8 mouse cellular contexts compared by ENCODE assay signal in the genomic region with DNA sequence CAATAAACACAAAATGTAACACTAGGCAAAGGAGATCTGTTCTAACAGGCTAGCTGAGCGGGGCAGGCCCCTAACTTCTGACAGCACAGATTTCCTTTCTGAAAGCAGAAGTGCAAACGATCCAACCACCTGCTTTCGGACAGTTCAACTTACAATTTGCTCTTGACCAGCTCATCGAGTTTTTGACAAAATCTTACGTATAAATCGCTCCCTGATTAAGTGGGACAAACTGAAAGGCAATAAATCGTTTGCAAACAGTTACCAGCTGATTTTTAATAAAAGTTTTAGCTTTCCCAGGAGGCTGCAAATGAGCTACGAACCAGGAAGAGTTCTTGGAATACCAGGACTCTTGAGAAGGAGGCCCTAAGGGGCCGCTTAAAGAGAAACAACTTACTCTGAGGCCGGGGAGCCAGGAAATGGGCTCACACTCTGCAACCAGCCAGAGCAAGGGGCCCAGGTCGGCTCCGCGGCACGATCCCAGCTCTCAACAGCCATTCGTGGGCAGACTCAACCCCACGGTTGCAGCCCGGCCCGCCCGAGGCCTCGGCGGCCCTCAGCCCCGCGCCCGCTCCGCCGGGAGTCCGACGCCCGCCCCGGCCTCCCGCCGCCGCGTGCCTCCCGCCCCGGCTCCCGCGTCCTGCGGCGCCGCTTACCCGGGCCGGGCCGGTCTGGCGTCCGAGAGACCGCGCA. TPM values are rescaled to one million over a fixed set of nuclear protein-coding genes. Genes with fewer than 3 reads are reported as not detected.
A peak's percentile ranks its signal among the peaks of the same experiment; 100 is the strongest.
DNase-seq lines count a peak whose midpoint lies in the region; ATAC-seq lines count a peak whose summit lies in the region.

No protein-coding gene starts in this region.

- peak overlapping the region; percentile 99 for H3K4me3 ChIP-seq in heart, embryonic 13.5 days
- peak overlapping the region; percentile 95 for H3K4me3 ChIP-seq in limb, embryonic 13.5 days
- H3K4me3 ChIP-seq in midbrain, embryonic 12.5 days = peak overlapping the region; percentile 95
- H3K4me3 ChIP-seq in stomach, embryonic 14.5 days (ENCODE audit: low read depth, low read length) = peak overlapping the region; percentile 84

- H3K27me3 ChIP-seq in heart, embryonic 13.5 days (replicated peaks) = no peaks in the 10 kb centered on the region
- no peaks in the 10 kb centered on the region for H3K27me3 ChIP-seq in limb, embryonic 13.5 days
- H3K27me3 ChIP-seq in midbrain, embryonic 12.5 days = no peaks in the 10 kb centered on the region
- H3K27me3 ChIP-seq in stomach, embryonic 14.5 days (ENCODE audit: control insufficient read depth, insufficient read depth, low read length) = no peaks in the 10 kb centered on the region

- peak overlapping the region; percentile 100 for H3K9ac ChIP-seq in heart, embryonic 13.5 days
- H3K9ac ChIP-seq in limb, embryonic 13.5 days = peak overlapping the region; percentile 99
- H3K9ac ChIP-seq in midbrain, embryonic 12.5 days (replicated peaks) = peak overlapping the region; percentile 97
- peak overlapping the region; percentile 97 for H3K9ac ChIP-seq in stomach, embryonic 14.5 days (replicated peaks; ENCODE audit: low read depth, low read length)

- H3K4me1 ChIP-seq in heart, embryonic 13.5 days = peaks cover 39% of the 10 kb centered on the region
- peaks cover 22% of the 10 kb centered on the region for H3K4me1 ChIP-seq in limb, embryonic 13.5 days
- H3K4me1 ChIP-seq in midbrain, embryonic 12.5 days = peaks cover 24% of the 10 kb centered on the region
- H3K4me1 ChIP-seq in stomach, embryonic 14.5 days (ENCODE audit: control insufficient read depth, insufficient read depth, low read length) = peaks cover 14% of the 10 kb centered on the region

- peak; percentile 35 for DNase-seq in urinary bladder, postnatal 14 days (ENCODE audit: low spot score)
- no peak for DNase-seq in urinary bladder, postnatal 10 days (ENCODE audit: low spot score)
- DNase-seq in embryo, embryonic 10.5 days (ENCODE audit: low spot score) = peak; percentile 64
- DNase-seq in layer of hippocampus, adult 9-10 months (ENCODE audit: low spot score) = no peak

- H3K27ac ChIP-seq in heart, embryonic 13.5 days (replicated peaks) = peak overlapping the region; percentile 98
- H3K27ac ChIP-seq in limb, embryonic 13.5 days = peak overlapping the region; percentile 95
- H3K27ac ChIP-seq in midbrain, embryonic 12.5 days (replicated peaks) = peak overlapping the region; percentile 94
- peak overlapping the region; percentile 92 for H3K27ac ChIP-seq in stomach, embryonic 14.5 days (ENCODE audit: low read length)

- H3K36me3 ChIP-seq in heart, embryonic 13.5 days = peaks cover 25% of the 10 kb centered on the region
- H3K36me3 ChIP-seq in limb, embryonic 13.5 days = peaks cover 26% of the 10 kb centered on the region
- peaks cover 21% of the 10 kb centered on the region for H3K36me3 ChIP-seq in midbrain, embryonic 12.5 days
- H3K36me3 ChIP-seq in stomach, embryonic 14.5 days (ENCODE audit: control insufficient read depth, insufficient read depth, low read length) = peaks cover 18% of the 10 kb centered on the region

- no peak; the same call in 1 of the 2 replicates for ATAC-seq in heart, embryonic 13.5 days (ENCODE audit: extremely low read depth, insufficient number of reproducible peaks, low FRiP score, low TSS enrichment)
- no peak; the same call in none of the 2 replicates for ATAC-seq in limb, embryonic 13.5 days (ENCODE audit: low FRiP score, low read depth)
- no peak for ATAC-seq in midbrain, embryonic 12.5 days (ENCODE audit: low FRiP score, low read depth)
- ATAC-seq in stomach, embryonic 14.5 days (ENCODE audit: insufficient number of reproducible peaks, insufficient read depth, low FRiP score, low read depth) = no peak; the same call in 1 of the 2 replicates

- peak overlapping the region; percentile 79 for H3K4me2 ChIP-seq in heart, embryonic 13.5 days
- peak overlapping the region; percentile 65 for H3K4me2 ChIP-seq in limb, embryonic 13.5 days (replicated peaks)
- peak overlapping the region; percentile 67 for H3K4me2 ChIP-seq in midbrain, embryonic 12.5 days (replicated peaks)
- peak overlapping the region; percentile 60 for H3K4me2 ChIP-seq in stomach, embryonic 14.5 days (replicated peaks; ENCODE audit: low read depth, low read length)

- WGBS in heart, embryonic 13.5 days = 2% methylated on average over 41 of the region's 48 CpGs
- under 1% methylated on average over 14 of the region's 48 CpGs for WGBS in limb, embryonic 13.5 days
- under 1% methylated on average over 45 of the region's 48 CpGs for WGBS in midbrain, embryonic 12.5 days
- under 1% methylated on average over 47 of the region's 48 CpGs for WGBS in stomach, embryonic 14.5 days

- H3K9me3 ChIP-seq in heart, embryonic 13.5 days = no peaks in the 10 kb centered on the region
- no peaks in the 10 kb centered on the region for H3K9me3 ChIP-seq in limb, embryonic 13.5 days
- no peaks in the 10 kb centered on the region for H3K9me3 ChIP-seq in midbrain, embryonic 12.5 days
- no peaks in the 10 kb centered on the region for H3K9me3 ChIP-seq in stomach, embryonic 14.5 days (ENCODE audit: control insufficient read depth, low read depth, low read length)

RNA-seq across cellular contexts. Expression of gene Zfp706, which starts 1.0 kb away (rescaled TPM):
- 426 and 458 TPM in 2 replicates for polyA plus RNA-seq in heart, embryonic 13.5 days (2015; fragmentation: Nextera tagmentation; extraction: Ambion mirVana)
- 434 and 448 TPM in 2 replicates for polyA plus RNA-seq in limb, embryonic 13.5 days (2015; fragmentation: Nextera tagmentation; extraction: Ambion mirVana)
- 439 and 444 TPM in 2 replicates for polyA plus RNA-seq in midbrain, embryonic 12.5 days (2016; fragmentation: Nextera tagmentation; extraction: Ambion mirVana)
- 417 and 432 TPM in 2 replicates for polyA plus RNA-seq in stomach, embryonic 14.5 days (2014; fragmentation: Nextera tagmentation; extraction: Ambion mirVana)

Comparison
In these comparisons a context has a peak if more than half of its experiments do, and no peak if none do; other contexts are left out.
1. DNase-seq: peak in urinary bladder, postnatal 14 days (single experiment) and embryo, embryonic 10.5 days (single experiment); none in urinary bladder, postnatal 10 days (single experiment) and layer of hippocampus, adult 9-10 months (single experiment).
2. Peak in every context shown above with its lines, with median percentiles within 50 percentile points of each other: H3K27ac ChIP-seq, H3K4me2 ChIP-seq, H3K4me3 ChIP-seq and H3K9ac ChIP-seq.